Mouse (Mus musculus): Measurements from ENCODE around the gene Ppt1.

Ppt1 gene

GRCm38 (mm10) chr4:122859096-122859674 lies 23.1 kb downstream of the Ppt1 start:
- in situ Hi-C loops (cut with MboI; ENCODE audit: unreplicated experiment in 2 of 2) = loop anchor here (5.0 to 25.0 kb wide), 3 partner anchors 52 to 1853 kb away; partner anchors contain the start of genes Fhl3 (in 1 of the 2), Heyl (in 1 of the 2) and Sf3a3 (in 1 of the 2)

GRCm38 (mm10) chr4:122861836-122862235 lies 25.8 kb downstream of the Ppt1 start:
- in situ Hi-C loops (cut with MboI; ENCODE audit: unreplicated experiment in 2 of 2) = loop anchor here in 1 of 2 experiments (25.0 kb wide), 1 partner anchor 1850 kb away; the partner anchor contains the start of genes Fhl3 and Sf3a3

- in situ Hi-C loops (cut with MboI; ENCODE audit: unreplicated experiment in 2 of 2) = loop anchor here in 1 of 2 experiments (25.0 kb wide), 1 partner anchor 1844 kb away; the partner anchor contains the start of genes Fhl3 and Sf3a3
These were observed 32.0 kb downstream of the Ppt1 start for GRCm38 (mm10) chr4:122868041-122868440.

GRCm38 (mm10) chr4:122870027-122870426 lies 34.0 kb downstream of the Ppt1 start:
- in situ Hi-C loops (cut with MboI; ENCODE audit: unreplicated experiment in 2 of 2) = loop anchor here in 1 of 2 experiments (25.0 kb wide), 1 partner anchor 1842 kb away; the partner anchor contains the start of genes Fhl3 and Sf3a3

- in situ Hi-C loops (cut with MboI; ENCODE audit: unreplicated experiment in 2 of 2) = loop anchor here in 1 of 2 experiments (25.0 kb wide), 1 partner anchor 1842 kb away; the partner anchor contains the start of genes Fhl3 and Sf3a3
These were observed 34.7 kb downstream of the Ppt1 start for GRCm38 (mm10) chr4:122870741-122871140.

GRCm38 (mm10) chr4:122871269-122871668 lies 35.2 kb downstream of the Ppt1 start:
- in situ Hi-C loops (cut with MboI; ENCODE audit: unreplicated experiment in 2 of 2) = loop anchor here in 1 of 2 experiments (25.0 kb wide), 1 partner anchor 1841 kb away; the partner anchor contains the start of genes Fhl3 and Sf3a3

- in situ Hi-C loops (cut with MboI; ENCODE audit: unreplicated experiment in 2 of 2) = loop anchor here in 1 of 2 experiments (25.0 kb wide), 1 partner anchor 1840 kb away; the partner anchor contains the start of genes Fhl3 and Sf3a3
These were observed 35.9 kb downstream of the Ppt1 start for GRCm38 (mm10) chr4:122871989-122872388.

GRCm38 (mm10) chr4:122873003-122873402 lies 37.0 kb downstream of the Ppt1 start:
- in situ Hi-C loops (cut with MboI; ENCODE audit: unreplicated experiment in 2 of 2) = loop anchor here in 1 of 2 experiments (25.0 kb wide), 1 partner anchor 1839 kb away; the partner anchor contains the start of genes Fhl3 and Sf3a3

- in situ Hi-C loops (cut with MboI; ENCODE audit: unreplicated experiment in 2 of 2) = loop anchor here in 1 of 2 experiments (25.0 kb wide), 1 partner anchor 1839 kb away; the partner anchor contains the start of genes Fhl3 and Sf3a3
These were observed 37.5 kb downstream of the Ppt1 start for GRCm38 (mm10) chr4:122873512-122873911.

- in situ Hi-C loops (cut with MboI; ENCODE audit: unreplicated experiment in 2 of 2) = loop anchor here in 1 of 2 experiments (25.0 kb wide), 1 partner anchor 684 kb away; no protein-coding TSS in a partner anchor
These were observed 42.5 kb downstream of the Ppt1 start for GRCm38 (mm10) chr4:122878333-122879070.

- in situ Hi-C loops (cut with MboI; ENCODE audit: unreplicated experiment in 2 of 2) = loop anchor here in 1 of 2 experiments (25.0 kb wide), 1 partner anchor 680 kb away; no protein-coding TSS in a partner anchor
These were observed 46.5 kb downstream of the Ppt1 start for GRCm38 (mm10) chr4:122882544-122882943.

- in situ Hi-C loops (cut with MboI; ENCODE audit: unreplicated experiment in 2 of 2) = loop anchor here in 1 of 2 experiments (25.0 kb wide), 1 partner anchor 679 kb away; no protein-coding TSS in a partner anchor
These were observed 47.3 kb downstream of the Ppt1 start for GRCm38 (mm10) chr4:122883294-122883693.

GRCm38 (mm10) chr4:122884051-122884450 lies 48.0 kb downstream of the Ppt1 start:
- in situ Hi-C loops (cut with MboI; ENCODE audit: unreplicated experiment in 2 of 2) = loop anchor here in 1 of 2 experiments (25.0 kb wide), 1 partner anchor 678 kb away; no protein-coding TSS in a partner anchor

GRCm38 (mm10) chr4:122884481-122885340 lies 48.7 kb downstream of the Ppt1 start:
- in situ Hi-C loops (cut with MboI; ENCODE audit: unreplicated experiment in 2 of 2) = loop anchor here in 1 of 2 experiments (25.0 kb wide), 1 partner anchor 678 kb away; no protein-coding TSS in a partner anchor

- in situ Hi-C loops (cut with MboI; ENCODE audit: unreplicated experiment in 2 of 2) = loop anchor here in 1 of 2 experiments (25.0 kb wide), 1 partner anchor 676 kb away; no protein-coding TSS in a partner anchor
These were observed 49.9 kb downstream of the Ppt1 start, which contains the start of gene Cap1 for GRCm38 (mm10) chr4:122885768-122886578. Cap1 (minus strand) TSS chr4:122886056.

- in situ Hi-C loops (cut with MboI; ENCODE audit: unreplicated experiment in 2 of 2) = loop anchor here in 1 of 2 experiments (25.0 kb wide), 1 partner anchor 676 kb away; no protein-coding TSS in a partner anchor
These were observed 50.7 kb downstream of the Ppt1 start for GRCm38 (mm10) chr4:122886579-122887254.

- in situ Hi-C loops (cut with MboI; ENCODE audit: unreplicated experiment in 2 of 2) = loop anchor here in 1 of 2 experiments (25.0 kb wide), 1 partner anchor 675 kb away; no protein-coding TSS in a partner anchor
These were observed 51.3 kb downstream of the Ppt1 start for GRCm38 (mm10) chr4:122887336-122887735.
